Mouse (Mus musculus) liver, embryonic 14.5 days (tissue): ENCODE measurements around the gene Serping1.

Source experiments
- CTCF ChIP-seq: IDR thresholded peaks from 2 replicates; pipeline ENCODE4 v1.5.1; 2016; ENCODE audit warnings: antibody characterized with exemption, low read depth, control low read depth
- EP300 ChIP-seq: IDR thresholded peaks from 2 replicates; pipeline ENCODE4 v1.6.1; 2016; ENCODE audit warnings: antibody characterized with exemption, low read depth

GRCm38 (mm10) chr2:84716423-84717355, 58.6 kb downstream of the Serping1 start:
- TF ChIP-seq CTCF = no peak
- peak; percentile 27; the same call in 1 of the 2 replicates for TF ChIP-seq EP300
